Mouse (Mus musculus): ENCODE measurements around the gene Efcab6.

DNA sequence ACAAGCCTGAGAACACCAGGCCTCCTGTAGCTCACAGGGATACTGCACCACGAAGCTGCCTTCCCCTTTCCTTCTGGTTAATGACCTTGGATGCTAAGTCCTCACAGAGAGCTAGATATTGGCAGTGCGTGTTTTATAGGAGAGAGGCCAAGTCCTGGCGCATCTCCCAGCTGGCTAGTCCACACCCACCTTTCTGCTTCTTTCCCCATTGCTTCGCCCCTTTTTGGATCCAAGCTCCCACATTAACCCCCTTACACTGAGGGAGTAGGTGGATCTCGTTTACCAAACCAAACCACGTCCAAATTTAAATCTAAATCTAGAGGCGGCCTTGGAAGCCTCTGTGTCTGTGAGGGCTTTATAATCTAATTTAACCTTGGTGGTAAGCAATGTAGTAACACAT lies 170.9 kb downstream of the Efcab6 start:
- no peak for TF ChIP-seq CTCF (IDR thresholded peaks at IDR 0.05; ENCODE audit: borderline replicate concordance, insufficient read depth, low read length)
- no peak for TF ChIP-seq POLR2A (IDR thresholded peaks at IDR 0.05; ENCODE audit: low read depth, low read length)

Data from embryonic fibroblast, embryonic 13.5 days (primary cell).